Mouse (Mus musculus): ENCODE results near the gene Stx4a. TPM values are rescaled to one million over a fixed set of nuclear protein-coding genes. Genes with fewer than 3 reads are reported as not detected.

Gene Stx4a
- polyA plus RNA-seq, 1 experiment from 2014 or later, result 21.7 TPM

DNA sequence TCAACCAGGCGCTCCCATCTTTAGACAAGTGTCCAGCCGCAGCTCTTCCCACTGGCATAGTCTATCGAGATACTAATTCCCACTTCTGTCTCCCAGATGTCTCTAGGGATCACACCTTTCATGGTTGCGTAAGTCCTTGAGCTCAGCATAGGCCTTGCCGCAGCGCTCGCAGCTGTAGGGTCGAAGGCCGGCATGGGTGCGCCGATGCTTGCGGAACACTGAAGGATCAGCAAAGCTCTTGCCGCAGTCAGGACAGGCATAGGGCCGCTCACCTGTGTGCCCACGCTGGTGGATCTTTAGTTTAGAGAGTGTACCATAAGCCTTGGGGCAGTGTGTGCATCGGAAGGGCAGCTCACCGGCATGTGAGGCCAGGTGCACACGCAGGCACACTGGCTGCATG, 43.5 kb downstream of the Stx4a start:
- H3K4me1 ChIP-seq (replicated peaks; ENCODE audit: control insufficient read depth, insufficient read depth, low read length), result no peaks in the 10 kb centered on the region
- no peak overlapping the region for H3K9ac ChIP-seq (ENCODE audit: low read length)
- no peaks in the 10 kb centered on the region for H3K27me3 ChIP-seq (replicated peaks; ENCODE audit: control insufficient read depth, insufficient read depth, low read length)
- H3K9me3 ChIP-seq (ENCODE audit: control insufficient read depth, low read length), result no peaks in the 10 kb centered on the region
- H3K36me3 ChIP-seq (ENCODE audit: control insufficient read depth, insufficient read depth, low read length), result peaks cover 43% of the 10 kb centered on the region
- WGBS, result 97% methylated on average over 18 of the region's 18 CpGs
- DNase-seq (ENCODE audit: low spot score), result no peak
- no peak overlapping the region for H3K27ac ChIP-seq (ENCODE audit: low read depth)
- ATAC-seq (replicated peaks; ENCODE audit: low FRiP score, low TSS enrichment, low read depth), result no peak
- no peak overlapping the region for H3K4me2 ChIP-seq (ENCODE audit: low read length)
- no peak overlapping the region for H3K4me3 ChIP-seq (ENCODE audit: low read depth, low read length)

DNA sequence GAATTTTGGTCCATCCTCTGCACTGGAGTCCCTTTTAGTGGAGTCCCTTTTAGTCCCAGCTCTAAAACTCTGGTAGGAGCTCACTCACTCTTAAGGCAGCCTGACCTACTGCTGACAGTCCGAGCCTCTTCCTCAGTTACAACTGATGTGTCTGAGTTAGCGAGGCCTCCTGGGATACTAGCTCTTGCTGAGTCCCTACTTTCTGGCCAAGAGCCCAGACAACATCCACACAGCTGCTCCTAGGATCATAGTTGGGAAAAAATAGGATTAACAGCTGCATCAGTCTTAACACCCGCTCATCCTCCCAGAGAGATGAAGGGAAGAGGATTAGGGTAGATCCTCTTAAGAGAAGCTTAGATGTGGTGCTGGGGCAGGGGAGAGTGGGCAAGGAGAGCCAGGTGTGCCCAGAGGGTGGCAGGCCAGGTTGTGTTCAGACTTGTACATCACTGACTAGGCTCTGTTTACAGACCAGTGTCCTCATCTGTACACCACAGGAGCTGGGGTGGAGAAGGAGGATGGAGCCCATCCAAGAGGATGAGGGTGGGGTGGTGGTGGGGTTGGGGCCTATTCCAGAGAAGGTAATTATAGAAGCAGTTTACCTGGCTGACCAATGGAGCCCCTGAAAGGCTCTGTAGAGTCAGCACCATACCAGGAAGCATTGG, 45.2 kb downstream of the Stx4a start:
- H3K27me3 ChIP-seq (replicated peaks; ENCODE audit: control insufficient read depth, insufficient read depth, low read length), result no peaks in the 10 kb centered on the region
- ATAC-seq (replicated peaks; ENCODE audit: low FRiP score, low TSS enrichment, low read depth), result no peak; the same call in 1 of the 2 replicates
- H3K9ac ChIP-seq (ENCODE audit: low read length), result no peak overlapping the region
- 61% methylated on average over 3 of the region's 3 CpGs for WGBS
- H3K27ac ChIP-seq (ENCODE audit: low read depth), result no peak overlapping the region
- peaks cover 6% of the 10 kb centered on the region; the same call in 1 of the 2 replicates for H3K4me1 ChIP-seq (replicated peaks; ENCODE audit: control insufficient read depth, insufficient read depth, low read length)
- H3K4me2 ChIP-seq (ENCODE audit: low read length), result no peak overlapping the region
- no peak for DNase-seq (ENCODE audit: low spot score)
- H3K4me3 ChIP-seq (ENCODE audit: low read depth, low read length), result no peak overlapping the region
- no peaks in the 10 kb centered on the region for H3K9me3 ChIP-seq (ENCODE audit: control insufficient read depth, low read length)
- H3K36me3 ChIP-seq (ENCODE audit: control insufficient read depth, insufficient read depth, low read length), result peaks cover 46% of the 10 kb centered on the region

- Histone ChIP-seq H3K4me3 (ENCODE audit: low read depth, low read length) (no peak overlapping the region), H3K36me3 (ENCODE audit: control insufficient read depth, insufficient read depth, low read length) (peaks cover 37% of the 10 kb centered on the region), H3K9me3 (ENCODE audit: control insufficient read depth, low read length) (no peaks in the 10 kb centered on the region), H3K27me3 (replicated peaks; ENCODE audit: control insufficient read depth, insufficient read depth, low read length) (no peaks in the 10 kb centered on the region), H3K27ac (ENCODE audit: low read depth) (no peak overlapping the region), H3K4me2 (ENCODE audit: low read length) (no peak overlapping the region), H3K9ac (ENCODE audit: low read length) (no peak overlapping the region), H3K4me1 (replicated peaks; ENCODE audit: control insufficient read depth, insufficient read depth, low read length) (peaks cover 10% of the 10 kb centered on the region; the same call in 1 of the 2 replicates)
- no peak for ATAC-seq (replicated peaks; ENCODE audit: low FRiP score, low TSS enrichment, low read depth)
- 81% methylated on average over 5 of the region's 5 CpGs for WGBS
- no peak for DNase-seq (ENCODE audit: low spot score)
Observed at GRCm38 (mm10) chr7:127870136-127870821, 46.2 kb downstream of the Stx4a start.

GRCm38 (mm10) chr7:127874812-127875626, 50.9 kb downstream of the Stx4a start:
- H3K4me2 ChIP-seq (ENCODE audit: low read length), result peak overlapping the region; percentile 79
- ATAC-seq (replicated peaks; ENCODE audit: low FRiP score, low TSS enrichment, low read depth) (peak; percentile 14; the same call in 1 of the 2 replicates), DNase-seq (ENCODE audit: low spot score) (no peak)
- peaks cover 32% of the 10 kb centered on the region for H3K36me3 ChIP-seq (ENCODE audit: control insufficient read depth, insufficient read depth, low read length)
- H3K27ac ChIP-seq (ENCODE audit: low read depth), result peak overlapping the region; percentile 99
- 4% methylated on average over 20 of the region's 20 CpGs for WGBS
- no peaks in the 10 kb centered on the region for H3K9me3 ChIP-seq (ENCODE audit: control insufficient read depth, low read length)
- no peaks in the 10 kb centered on the region for H3K27me3 ChIP-seq (replicated peaks; ENCODE audit: control insufficient read depth, insufficient read depth, low read length)
- peak overlapping the region; percentile 98 for H3K9ac ChIP-seq (ENCODE audit: low read length)
- peaks cover 18% of the 10 kb centered on the region for H3K4me1 ChIP-seq (replicated peaks; ENCODE audit: control insufficient read depth, insufficient read depth, low read length)
- H3K4me3 ChIP-seq (ENCODE audit: low read depth, low read length), result peak overlapping the region; percentile 96

DNA sequence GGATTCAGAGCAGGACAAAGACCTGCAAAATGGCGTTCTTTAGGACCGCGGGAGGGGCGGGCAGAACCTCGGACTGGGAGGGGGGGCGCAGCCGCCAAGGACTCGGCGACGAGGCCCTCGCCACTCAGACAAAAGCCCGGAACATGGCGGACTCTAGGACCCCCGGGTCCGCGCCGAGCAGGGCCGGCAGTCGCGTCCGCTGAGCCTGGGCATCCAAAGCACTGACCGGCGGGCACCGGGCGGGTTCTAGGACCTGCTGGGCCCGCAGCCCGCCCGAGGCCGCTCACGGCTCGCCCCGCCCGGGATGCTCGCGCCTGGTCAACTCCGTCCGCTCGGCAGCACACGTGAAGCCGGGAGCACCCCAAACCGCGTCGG, 51.5 kb downstream of the Stx4a start:
- Histone ChIP-seq H3K27ac (ENCODE audit: low read depth) (peak overlapping the region; percentile 99), H3K9me3 (ENCODE audit: control insufficient read depth, low read length) (no peaks in the 10 kb centered on the region), H3K4me3 (ENCODE audit: low read depth, low read length) (peak overlapping the region; percentile 96), H3K4me1 (replicated peaks; ENCODE audit: control insufficient read depth, insufficient read depth, low read length) (peaks cover 18% of the 10 kb centered on the region), H3K27me3 (replicated peaks; ENCODE audit: control insufficient read depth, insufficient read depth, low read length) (no peaks in the 10 kb centered on the region), H3K9ac (ENCODE audit: low read length) (peak overlapping the region; percentile 98), H3K4me2 (ENCODE audit: low read length) (peak overlapping the region; percentile 79), H3K36me3 (ENCODE audit: control insufficient read depth, insufficient read depth, low read length) (peaks cover 38% of the 10 kb centered on the region)
- ATAC-seq (replicated peaks; ENCODE audit: low FRiP score, low TSS enrichment, low read depth) (peak; percentile 93), DNase-seq (ENCODE audit: low spot score) (peak; percentile 95)
- under 1% methylated on average over 40 of the region's 43 CpGs for WGBS

DNA sequence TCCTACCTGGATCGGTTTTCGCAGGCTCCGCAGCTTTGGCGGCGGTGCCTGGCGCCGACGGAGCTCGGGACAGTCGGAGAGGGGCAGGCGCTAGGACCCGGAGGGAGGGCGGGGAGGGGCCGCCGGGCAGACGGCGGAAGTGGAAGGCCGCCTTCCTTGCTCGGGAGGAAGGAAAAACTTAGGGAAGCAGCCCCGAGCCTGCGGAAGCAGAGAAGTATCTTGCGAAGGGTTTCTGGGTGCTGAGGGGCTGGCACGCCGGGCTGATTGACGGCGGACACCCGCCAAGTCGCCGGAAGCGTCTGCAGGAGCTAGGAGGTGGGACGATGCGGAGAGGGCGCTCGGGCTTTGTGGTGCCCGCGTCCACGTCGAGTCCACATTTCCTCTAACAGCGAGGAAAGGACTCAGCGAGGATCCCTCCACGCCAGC, 52.0 kb downstream of the Stx4a start, which contains the start of gene Zfp646:
Gene Zfp646, plus strand, starts transcription at position 181 of the 426 bp plus-strand sequence.
- Histone ChIP-seq H3K27ac (ENCODE audit: low read depth) (peak within 1 kb of the TSS; percentile 99), H3K9ac (ENCODE audit: low read length) (peak within 1 kb of the TSS; percentile 98), H3K4me1 (replicated peaks; ENCODE audit: control insufficient read depth, insufficient read depth, low read length) (peaks cover 18% of the 10 kb centered on the region), H3K27me3 (replicated peaks; ENCODE audit: control insufficient read depth, insufficient read depth, low read length) (no peaks in the 10 kb centered on the region), H3K9me3 (ENCODE audit: control insufficient read depth, low read length) (no peaks in the 10 kb centered on the region), H3K36me3 (ENCODE audit: control insufficient read depth, insufficient read depth, low read length) (peaks cover 43% of the 10 kb centered on the region), H3K4me3 (ENCODE audit: low read depth, low read length) (peak within 1 kb of the TSS; percentile 96), H3K4me2 (ENCODE audit: low read length) (peak within 1 kb of the TSS; percentile 79)
- DNase-seq (ENCODE audit: low spot score), result peak; percentile 93
- 1% methylated on average over 40 of the region's 41 CpGs for WGBS
- peak; percentile 89 for ATAC-seq (replicated peaks; ENCODE audit: low FRiP score, low TSS enrichment, low read depth)

DNA sequence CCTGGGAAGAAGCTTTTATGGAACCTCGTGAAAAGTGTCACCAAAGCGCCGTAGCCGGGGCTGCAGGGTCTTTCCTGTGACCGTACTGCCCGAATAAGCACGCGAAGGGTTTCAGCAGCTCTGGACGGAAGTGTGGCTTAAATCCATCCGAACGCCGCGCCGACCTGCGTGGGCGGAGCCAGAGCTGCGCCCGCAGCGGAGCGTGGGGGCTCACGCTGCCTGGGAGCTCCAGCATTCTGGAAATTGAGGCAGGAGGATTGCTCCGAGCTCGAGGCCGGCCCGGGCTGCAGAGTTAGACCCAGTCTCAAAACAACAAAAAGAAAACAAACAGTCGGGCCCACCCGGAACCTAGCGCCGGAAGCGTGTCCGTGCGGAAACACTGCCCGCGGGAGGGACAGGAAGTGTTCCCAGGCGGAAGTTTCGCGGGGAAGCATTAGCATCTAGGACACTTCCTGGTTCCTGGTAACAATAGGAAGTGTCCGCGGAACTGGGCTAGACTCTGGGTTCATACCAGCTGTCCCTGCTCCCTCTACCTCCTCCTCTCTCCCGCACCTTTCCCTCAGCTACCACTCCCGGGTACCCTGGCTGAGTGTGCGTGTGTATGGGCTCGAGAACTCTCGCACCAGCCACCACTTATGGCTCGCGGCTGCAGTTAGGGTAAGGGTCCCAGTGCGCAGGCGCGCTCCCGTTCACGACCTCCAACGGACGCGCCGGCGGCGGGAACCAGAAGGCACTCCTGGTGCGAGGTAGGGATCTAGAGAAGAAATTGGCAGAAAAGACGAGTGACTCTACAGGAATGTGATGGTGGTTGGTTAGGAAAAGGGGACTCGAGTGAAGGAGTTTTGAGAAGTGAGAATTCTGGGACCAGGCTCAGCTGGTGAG, 52.6 kb downstream of the Stx4a start, which contains the start of gene Zfp668:
Gene Zfp668, minus strand, starts transcription at position 362 of the 882 bp plus-strand sequence.
- DNase-seq (ENCODE audit: low spot score) (peak; percentile 97), ATAC-seq (replicated peaks; ENCODE audit: low FRiP score, low TSS enrichment, low read depth) (peak; percentile 73)
- Histone ChIP-seq H3K36me3 (ENCODE audit: control insufficient read depth, insufficient read depth, low read length) (peaks cover 46% of the 10 kb centered on the region), H3K9ac (ENCODE audit: low read length) (peak within 1 kb of the TSS; percentile 98), H3K27me3 (replicated peaks; ENCODE audit: control insufficient read depth, insufficient read depth, low read length) (no peaks in the 10 kb centered on the region), H3K4me1 (replicated peaks; ENCODE audit: control insufficient read depth, insufficient read depth, low read length) (peaks cover 18% of the 10 kb centered on the region), H3K4me3 (ENCODE audit: low read depth, low read length) (peak within 1 kb of the TSS; percentile 96), H3K4me2 (ENCODE audit: low read length) (peak within 1 kb of the TSS; percentile 79), H3K27ac (ENCODE audit: low read depth) (peak within 1 kb of the TSS; percentile 99), H3K9me3 (ENCODE audit: control insufficient read depth, low read length) (no peaks in the 10 kb centered on the region)
- WGBS, result under 1% methylated on average over 60 of the region's 60 CpGs
